Mouse (Mus musculus): ENCODE measurements around the gene Cryzl1. TPM values are rescaled to one million over a fixed set of nuclear protein-coding genes. Genes with fewer than 3 reads are reported as not detected.
A peak's percentile ranks its signal among the peaks of the same experiment; 100 is the strongest.

Cryzl1 gene
- total RNA-seq (2021), result 10 to 100 TPM; 11.4 to 15.6 TPM
- long read RNA-seq, experiment 1, transcript Cryzl1-201 (13 exons, 1,965 nt), result major isoform, 16 of 25 reads
- long read RNA-seq, experiment 1, partial matches to known transcripts, result 4 of 25 reads
- long read RNA-seq, experiment 1, other reads (novel, unspliced or antisense), result 3 of 25 reads
- long read RNA-seq, experiment 2, transcript Cryzl1-201 (13 exons, 1,965 nt), result major isoform, 19 of 26 reads
- long read RNA-seq, experiment 2, partial matches to known transcripts, result 4 of 26 reads
- long read RNA-seq, experiment 2, other reads (novel, unspliced or antisense), result 2 of 26 reads

- DNase-seq (ENCODE audit: low spot score), result peak; percentile 99
These were observed at the start of gene Cryzl1 for GRCm38 (mm10) chr16:91728123-91729065. Cryzl1 (minus strand) TSS chr16:91728975.

- DNase-seq (ENCODE audit: low spot score), result no peak
These were observed 43.8 kb upstream of the Cryzl1 start for GRCm38 (mm10) chr16:91772586-91772985.

DNA sequence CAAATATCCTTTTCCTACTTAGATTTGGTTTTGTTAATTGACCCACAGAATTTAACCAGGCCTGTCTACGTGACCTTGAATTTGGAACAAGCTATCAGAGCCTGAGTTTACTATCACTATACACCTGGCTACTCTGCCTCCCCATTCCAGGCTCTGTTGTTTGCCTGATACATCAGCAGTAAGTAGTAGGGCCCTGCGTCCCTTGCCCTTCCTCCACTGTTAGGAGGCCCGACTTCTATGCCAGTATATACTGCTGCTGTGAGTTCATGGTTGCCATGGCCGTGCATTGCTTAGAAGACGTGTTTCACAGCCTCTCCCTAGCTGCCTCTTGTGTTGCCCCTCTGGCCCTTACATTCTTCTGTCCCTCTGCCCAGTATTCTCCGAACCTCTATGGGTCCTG lies 42.6 kb upstream of the Cryzl1 start:
- DNase-seq (ENCODE audit: low spot score), result no peak

DNA sequence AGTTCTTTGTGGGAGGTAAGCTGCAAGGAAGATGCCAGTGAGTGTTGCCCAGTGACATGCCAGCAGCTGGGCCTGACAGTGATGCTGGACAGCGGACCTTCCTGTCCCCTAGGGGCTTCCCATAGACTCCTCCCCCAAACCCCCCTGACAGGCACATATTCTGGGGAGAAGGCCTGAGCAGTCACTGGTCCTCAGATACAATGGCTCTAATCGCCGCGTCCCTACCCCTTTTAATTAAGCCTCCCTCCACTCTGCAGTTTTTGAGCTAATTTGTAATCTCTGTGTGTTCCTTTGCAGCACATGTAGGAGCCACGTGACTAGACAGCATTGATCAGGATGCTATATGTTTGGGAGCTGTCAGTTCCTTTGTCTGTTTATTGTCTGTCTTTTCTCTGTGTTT lies 41.9 kb upstream of the Cryzl1 start:
- no peak for DNase-seq (ENCODE audit: low spot score)

- DNase-seq (ENCODE audit: low spot score), result no peak
These were observed 41.1 kb upstream of the Cryzl1 start for GRCm38 (mm10) chr16:91769911-91770310.

DNA sequence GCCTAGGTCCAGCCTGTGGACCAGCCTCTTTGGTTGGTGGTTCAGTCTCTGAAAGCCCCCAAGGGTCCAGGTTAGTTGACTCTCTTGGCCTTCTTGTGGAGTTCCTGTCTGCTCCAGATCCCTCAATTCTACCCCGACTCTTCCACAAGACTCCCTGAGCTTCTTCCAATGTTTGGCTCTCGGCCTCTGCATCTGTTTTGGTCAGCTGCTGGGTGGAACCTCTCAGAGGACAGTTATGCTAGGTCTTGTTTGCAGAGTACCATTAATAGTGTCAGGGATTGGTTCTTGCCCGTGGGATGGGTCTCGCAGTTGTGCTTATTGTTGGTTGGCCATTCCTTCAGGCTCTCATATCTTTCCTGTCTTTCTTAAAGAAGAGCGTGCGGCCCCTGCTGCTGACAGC lies 39.8 kb upstream of the Cryzl1 start:
- peak; percentile 65 for DNase-seq (ENCODE audit: low spot score)

DNA sequence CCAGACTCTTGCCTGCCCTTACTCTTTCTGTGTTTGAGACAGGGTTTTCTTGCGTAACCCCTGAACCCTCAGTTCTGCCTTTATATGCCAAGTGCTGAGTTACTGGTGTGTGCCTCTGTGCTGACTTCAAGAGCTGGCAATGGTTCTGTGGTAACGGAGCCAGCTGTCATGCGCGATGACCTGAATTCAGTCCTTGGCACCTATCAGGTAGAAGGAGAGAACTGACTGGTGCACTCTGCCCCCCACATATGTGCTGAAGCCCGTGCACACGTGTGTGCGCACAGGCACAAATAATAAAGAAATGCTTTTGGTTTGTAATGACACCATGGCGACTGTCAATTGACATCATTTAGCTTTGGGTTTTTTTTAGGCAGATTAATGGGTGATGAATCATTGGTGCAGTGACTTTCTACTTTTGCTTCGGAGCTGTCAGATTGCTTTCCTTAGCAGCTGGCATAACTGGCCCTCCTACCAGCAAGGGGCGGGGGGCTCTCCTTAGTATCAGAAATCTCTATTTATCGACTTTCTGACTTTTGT lies 38.5 kb upstream of the Cryzl1 start:
- DNase-seq (ENCODE audit: low spot score), result peak; percentile 91

GRCm38 (mm10) chr16:91765816-91766210 lies 37.0 kb upstream of the Cryzl1 start:
- DNase-seq (ENCODE audit: low spot score), result peak; percentile 25

- DNase-seq (ENCODE audit: low spot score), result peak; percentile 31
These were observed 36.5 kb upstream of the Cryzl1 start for GRCm38 (mm10) chr16:91765121-91765815.

DNA sequence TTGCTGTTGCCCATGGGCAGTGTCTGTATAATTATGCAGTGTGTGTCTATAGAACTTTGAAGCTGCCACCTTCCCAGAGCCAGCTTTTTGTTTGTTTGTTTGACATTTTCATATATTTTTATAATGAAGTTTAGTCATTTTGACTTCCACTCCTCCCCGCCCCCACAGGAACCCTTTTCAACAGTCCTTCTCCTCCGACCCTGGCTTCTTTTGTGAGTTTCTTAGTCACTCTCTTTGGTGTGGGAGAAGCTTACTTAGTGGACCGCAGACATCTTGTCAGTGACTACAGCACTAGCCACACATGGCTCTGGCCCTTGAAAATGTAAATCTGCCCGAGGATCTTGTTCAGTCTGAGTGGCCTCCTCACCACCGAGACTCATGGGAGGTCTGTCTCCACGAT lies 35.6 kb upstream of the Cryzl1 start:
- DNase-seq (ENCODE audit: low spot score), result no peak

DNA sequence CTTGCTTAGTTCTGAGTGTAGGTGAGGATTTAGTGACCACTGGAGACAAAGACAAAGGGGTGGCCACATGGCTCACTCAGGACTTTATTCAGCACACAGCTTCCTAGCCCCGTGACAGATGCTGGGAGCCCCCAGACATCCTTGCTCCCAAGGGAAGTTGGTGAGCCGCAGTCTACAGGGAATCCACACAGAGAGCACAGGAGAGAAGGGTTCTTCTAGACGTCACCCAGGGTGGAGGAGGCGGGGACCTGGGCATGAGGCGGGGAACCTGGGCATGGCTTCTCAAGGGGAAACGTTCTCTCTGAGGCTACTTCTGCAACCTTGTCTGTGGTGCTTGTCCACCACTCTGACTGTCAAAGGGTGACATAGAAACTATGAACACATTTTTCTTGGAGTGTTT lies 35.2 kb upstream of the Cryzl1 start:
- no peak for DNase-seq (ENCODE audit: low spot score)

GRCm38 (mm10) chr16:91762476-91762875 lies 33.7 kb upstream of the Cryzl1 start:
- DNase-seq (ENCODE audit: low spot score), result peak; percentile 61

GRCm38 (mm10) chr16:91761761-91762160 lies 33.0 kb upstream of the Cryzl1 start:
- DNase-seq (ENCODE audit: low spot score), result no peak

DNA sequence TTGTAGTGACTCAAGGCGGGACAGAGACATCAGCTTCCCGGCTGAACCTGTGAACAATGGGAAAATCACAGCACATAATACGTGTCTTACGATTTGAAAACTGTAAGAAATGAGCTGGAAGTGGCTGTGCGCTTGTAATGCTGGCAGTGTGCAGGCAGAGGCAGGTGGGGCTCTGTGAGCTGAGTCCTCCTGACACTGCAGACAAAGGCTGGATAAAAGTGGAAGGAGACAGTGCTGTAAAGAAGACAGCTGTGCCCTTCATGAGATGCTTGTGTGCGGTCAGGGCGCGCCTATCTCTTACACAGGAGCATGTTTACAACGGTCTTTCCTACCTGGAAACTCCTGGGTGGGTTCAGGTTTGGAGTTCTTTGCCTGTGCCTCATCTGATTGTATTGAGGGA lies 32.4 kb upstream of the Cryzl1 start:
- no peak for DNase-seq (ENCODE audit: low spot score)

DNA sequence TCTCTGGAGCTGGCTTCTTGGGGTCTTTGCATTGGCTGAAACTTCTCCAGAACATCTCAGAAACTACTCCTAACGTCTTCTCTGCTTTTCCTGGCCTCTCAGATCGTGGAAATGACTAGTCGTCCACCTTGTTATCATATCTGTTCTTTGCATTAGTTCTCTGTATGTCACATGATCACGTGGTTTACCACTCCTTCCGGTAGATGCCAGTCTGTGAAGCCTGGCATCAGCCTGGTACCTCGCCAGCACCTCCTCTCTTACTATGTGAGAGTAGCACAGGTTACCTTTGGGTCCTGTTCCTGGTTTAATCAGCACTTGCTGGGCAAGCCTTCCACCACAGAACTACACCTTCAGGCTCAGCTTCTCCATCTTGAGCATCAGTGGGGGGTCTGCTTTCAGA lies 26.2 kb upstream of the Cryzl1 start:
- DNase-seq (ENCODE audit: low spot score), result no peak

GRCm38 (mm10) chr16:91753611-91754010 lies 24.8 kb upstream of the Cryzl1 start:
- DNase-seq (ENCODE audit: low spot score), result no peak

- no peak for DNase-seq (ENCODE audit: low spot score)
These were observed 23.0 kb upstream of the Cryzl1 start for GRCm38 (mm10) chr16:91751644-91752385.

GRCm38 (mm10) chr16:91747567-91747966 lies 18.8 kb upstream of the Cryzl1 start:
- no peak for DNase-seq (ENCODE audit: low spot score)

DNA sequence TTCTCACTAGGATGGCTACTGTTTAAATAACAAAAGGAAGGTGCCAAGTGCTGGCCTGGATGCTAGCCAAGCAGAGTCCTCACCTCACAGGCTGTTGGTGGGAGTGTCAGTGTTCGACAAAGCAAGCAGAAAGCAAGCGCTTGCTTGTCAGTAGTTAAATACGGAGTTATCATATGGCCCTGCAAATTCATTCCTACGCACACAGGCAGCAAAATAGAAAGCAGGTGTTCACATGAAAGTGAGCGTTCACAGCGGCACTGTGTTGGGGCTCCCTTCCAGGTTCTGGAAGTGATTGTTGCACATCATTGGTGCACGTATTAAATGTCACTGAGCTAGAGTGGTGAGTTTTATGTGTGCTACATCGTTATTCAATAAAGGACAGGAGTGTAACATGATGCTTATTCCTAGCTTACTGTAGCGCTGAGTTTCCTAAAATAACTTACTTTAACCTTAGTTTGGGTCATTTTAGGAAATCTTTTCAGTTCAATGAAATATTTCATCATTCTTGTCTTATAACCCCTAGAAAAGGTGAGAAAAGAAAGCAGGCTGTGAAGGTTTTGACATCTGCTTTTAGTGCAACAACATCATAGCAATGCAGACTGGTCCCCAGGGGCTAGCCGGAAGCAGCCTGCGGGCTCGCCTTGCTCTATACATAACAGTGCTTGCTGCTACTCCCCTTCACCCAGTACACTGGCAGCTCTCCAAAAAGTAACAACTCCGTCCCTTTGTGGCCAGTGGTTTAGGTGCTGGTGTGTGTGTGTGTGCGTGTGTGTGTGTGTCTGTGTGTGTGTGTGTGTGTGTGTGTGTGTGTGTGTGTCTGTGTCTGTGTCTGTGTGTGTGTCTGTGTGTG lies 17.6 kb upstream of the Cryzl1 start:
- no peak for DNase-seq (ENCODE audit: low spot score)

GRCm38 (mm10) chr16:91743055-91743454 lies 14.3 kb upstream of the Cryzl1 start:
- DNase-seq (ENCODE audit: low spot score), result no peak

All from gastrocnemius, adult 18-20 months (tissue).